Mouse (Mus musculus) layer of hippocampus, adult 9-10 months (tissue): ENCODE data around the gene 1700093K21Rik.
"Not testable (repeated sequence)": the region's sequence is repeated elsewhere in the genome, so short reads cannot be mapped to it uniquely, and the experiment has no call there.

Source experiments
- DNase-seq: peaks from one replicate; pipeline ENCODE4 v3.0.0; 2022; ENCODE audit warnings: low spot score

Gene 1700093K21Rik

DNA sequence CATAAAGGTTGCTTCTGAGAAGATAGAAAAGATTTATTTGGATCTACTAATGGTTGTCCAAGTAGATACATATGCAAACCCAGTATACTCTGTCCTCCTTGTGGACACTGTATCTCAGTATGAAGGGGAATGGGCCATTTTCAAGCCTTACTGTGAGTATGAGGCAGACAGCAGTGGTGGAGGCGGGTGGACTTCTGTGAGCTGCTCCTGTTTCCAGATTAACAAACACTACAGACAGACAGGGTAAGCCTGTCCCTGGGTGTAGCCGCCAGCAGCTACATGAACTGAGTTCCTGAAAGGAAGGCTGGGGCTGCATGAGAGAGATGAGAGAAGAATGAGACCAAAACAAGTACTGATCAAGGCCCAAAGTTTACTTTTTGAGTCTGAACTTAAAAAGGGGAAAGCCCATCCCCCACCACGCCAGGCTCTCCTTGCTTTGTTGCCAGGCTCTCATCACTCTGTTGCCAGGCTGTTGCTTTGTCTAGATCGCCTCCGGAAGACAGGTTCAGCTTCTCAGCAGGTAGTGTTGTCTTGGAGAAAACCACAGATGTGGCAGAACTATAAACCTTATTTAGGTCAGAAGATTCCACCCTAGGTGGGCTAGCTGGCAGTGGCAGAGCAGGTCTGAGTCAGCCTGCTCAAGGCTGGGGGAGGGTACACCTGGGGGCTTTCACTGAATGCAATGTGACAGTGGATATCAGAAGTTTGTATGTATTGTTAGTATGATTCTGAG, at the start of gene 1700093K21Rik:
Gene 1700093K21Rik, minus strand, starts transcription at position 683 of the 733 bp plus-strand sequence.
- peak; percentile 24 for DNase-seq

DNA sequence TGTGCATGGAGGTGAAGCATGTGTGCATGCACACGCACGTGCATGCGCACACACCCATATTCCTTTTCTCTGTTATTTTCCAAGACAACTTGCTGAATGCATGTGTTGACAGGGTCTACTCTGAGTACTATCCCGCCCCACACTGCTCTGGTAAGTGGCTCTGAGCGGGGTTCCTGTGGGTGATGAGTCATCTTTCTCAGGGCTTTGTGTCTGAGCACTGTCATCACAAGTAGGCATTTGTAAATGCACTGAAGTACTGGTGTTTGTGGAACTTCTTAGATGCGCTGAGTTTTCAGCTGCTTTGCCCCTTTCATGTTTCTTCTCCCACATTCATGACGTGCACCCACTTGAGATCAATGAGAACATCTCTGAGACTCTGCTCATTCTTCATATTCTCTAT, 49.2 kb upstream of the 1700093K21Rik start:
- no peak for DNase-seq

DNA sequence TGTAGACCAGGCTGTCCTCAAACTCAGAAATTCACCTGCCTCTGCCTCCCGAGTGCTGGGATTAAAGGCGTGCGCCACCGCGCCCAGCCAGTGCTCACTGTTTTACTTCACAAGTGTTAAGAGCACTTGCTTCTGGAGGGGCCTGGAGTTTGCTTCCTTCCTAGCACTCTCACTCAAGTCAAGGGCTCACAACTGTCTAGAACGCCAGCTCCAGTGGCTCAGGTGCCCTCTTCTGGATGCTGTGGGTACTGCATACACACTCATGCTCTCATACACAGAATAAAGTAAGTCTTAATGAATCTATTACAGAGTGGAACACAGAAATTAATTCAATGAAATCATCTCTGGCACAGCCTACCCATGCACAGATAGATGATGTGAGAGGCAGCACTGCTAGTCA, 44.8 kb upstream of the 1700093K21Rik start:
- peak; percentile 91 for DNase-seq

DNA sequence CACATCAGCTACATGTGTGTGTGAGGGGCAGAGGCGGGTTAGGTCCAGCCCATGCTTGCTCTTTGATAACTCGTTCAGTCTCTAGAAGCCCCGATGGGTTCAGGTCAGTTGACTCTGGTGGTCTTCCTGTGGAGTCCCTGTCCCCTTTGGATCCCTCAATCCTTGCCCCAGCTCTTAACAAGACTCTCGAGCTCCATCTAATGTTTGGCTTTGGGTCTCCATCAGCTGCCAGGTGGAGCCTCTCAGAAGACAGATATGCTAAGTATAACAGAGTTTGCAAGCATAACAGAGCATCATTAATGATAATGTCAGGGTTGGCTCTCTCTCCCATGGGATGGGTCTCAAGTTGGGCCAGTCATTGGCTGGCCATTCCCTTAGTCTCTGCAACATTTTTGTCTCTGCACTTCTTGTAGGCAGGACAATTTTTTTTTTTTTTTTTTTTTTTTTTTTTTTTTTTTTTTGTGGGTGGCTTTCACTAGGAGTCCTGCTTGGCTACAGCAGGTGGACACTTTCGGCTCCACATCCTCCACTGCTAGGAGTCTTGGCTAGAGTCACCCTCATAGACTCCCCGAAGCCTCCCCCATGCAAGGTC, 36.2 kb upstream of the 1700093K21Rik start:
- no peak for DNase-seq

DNA sequence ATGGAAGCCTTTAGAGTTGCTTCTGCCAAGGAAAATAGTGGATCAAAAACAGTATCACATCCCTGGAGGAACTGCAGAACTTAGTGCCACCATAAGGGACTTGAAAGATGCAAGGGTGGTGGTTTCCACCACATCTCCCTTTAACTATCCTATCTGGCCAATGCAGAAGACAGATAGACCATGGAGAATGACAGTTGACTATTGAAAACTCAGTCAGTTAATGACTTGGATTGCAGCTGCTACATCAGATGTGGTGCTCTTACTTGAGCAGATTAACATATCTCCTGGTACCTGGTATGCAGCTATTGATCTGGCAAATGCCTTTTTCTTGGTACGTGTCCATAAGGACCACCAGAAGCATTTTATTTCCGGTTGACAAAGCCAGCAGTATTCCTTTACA, 16.5 kb upstream of the 1700093K21Rik start:
- DNase-seq, result no peak

DNA sequence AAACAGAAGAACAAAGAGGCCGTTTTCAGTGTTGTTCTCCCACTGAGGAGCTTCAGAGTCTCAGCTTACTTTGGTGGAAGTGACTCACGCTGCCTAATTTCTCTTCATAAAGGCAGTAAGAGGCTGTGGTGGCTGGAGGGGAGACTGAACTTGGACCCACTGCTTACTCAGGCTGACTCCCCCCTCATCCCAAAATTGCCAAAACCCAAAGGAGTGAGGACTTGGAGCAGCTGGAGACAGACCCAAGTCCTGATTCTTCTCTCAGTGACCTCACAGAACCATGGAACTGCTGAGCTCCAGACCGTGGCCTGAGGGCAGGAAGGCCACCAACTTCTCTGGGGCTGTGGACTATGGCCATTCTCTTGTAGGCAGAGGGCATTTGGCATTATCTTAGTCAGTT, 2.0 kb downstream of the 1700093K21Rik start:
- DNase-seq, result no peak

DNA sequence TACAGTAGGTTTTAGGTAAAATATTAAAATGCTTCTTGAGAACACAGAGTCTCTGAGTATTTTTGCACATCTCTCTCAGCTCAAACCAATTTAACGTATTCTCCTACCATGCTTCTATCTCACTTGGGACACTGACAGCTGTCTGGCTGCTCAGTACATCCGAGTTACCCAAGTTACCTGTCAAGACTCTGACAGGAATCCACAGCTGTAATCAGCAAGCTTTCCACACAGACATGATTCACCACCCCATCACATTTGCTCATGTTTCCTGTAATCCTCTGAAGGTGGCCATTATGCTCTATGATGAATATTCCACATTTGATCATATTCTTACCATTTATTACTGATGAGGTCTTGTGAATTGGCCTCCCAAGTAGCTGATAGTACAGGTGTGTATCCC, 5.6 kb downstream of the 1700093K21Rik start:
- no peak for DNase-seq

DNA sequence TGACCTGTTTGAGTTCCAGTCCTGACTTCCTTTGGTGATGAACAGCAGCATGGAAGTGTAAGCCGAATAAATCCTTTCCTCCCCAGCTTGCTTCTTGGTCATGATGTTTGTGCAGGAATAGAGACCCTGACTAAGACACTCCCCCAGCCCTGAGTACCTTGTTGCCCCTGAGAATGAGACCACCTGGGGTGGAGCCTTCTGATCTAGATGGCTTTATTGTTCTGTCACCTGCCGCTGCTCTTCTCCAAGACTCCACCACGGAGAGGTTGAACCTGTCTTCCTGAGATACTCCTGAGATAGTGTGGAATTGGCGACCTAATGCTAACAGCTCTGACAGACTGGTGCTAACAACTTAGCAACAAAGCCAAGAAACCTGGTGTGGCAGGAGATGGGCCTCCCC, 6.2 kb downstream of the 1700093K21Rik start:
- not testable (repeated sequence) for DNase-seq

DNA sequence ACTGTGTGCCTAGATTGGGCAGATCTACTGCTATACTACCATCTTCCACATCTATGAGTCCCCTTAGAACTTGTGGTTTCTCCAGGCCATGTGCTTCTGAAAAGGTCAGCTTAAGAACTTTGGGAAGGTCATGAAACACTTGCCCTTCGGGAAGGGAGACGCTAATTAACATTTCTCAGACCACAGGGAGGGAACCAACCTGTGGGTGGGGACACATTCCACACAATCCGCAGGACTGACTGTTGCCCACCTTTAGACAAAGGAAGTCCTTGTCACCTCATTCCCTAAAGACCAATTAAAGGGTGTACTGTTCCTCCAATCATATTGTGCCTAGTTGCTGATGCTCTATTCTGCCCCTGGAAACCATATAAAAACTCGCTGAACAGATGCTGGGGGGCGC, 16.2 kb downstream of the 1700093K21Rik start:
- DNase-seq, result not testable (repeated sequence)

DNA sequence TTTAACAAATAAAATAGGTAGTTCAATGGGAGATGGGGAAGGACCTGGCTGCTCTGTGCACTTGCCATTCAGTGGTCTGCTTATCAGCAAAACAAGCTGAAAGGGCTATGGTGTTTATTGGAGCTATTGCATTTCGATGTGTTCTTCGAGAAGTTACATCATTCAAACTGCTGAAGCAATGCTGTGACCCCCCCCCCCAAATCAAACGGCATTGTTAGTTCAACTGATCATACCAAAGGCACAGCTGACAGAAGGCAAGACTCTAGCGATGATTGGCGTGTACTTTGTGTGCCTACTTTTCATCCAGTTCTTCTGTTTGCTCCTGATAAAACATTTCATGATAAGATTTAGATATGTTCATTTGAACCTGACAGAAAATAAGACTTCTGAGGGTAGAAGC, 22.3 kb downstream of the 1700093K21Rik start:
- DNase-seq, result no peak

DNA sequence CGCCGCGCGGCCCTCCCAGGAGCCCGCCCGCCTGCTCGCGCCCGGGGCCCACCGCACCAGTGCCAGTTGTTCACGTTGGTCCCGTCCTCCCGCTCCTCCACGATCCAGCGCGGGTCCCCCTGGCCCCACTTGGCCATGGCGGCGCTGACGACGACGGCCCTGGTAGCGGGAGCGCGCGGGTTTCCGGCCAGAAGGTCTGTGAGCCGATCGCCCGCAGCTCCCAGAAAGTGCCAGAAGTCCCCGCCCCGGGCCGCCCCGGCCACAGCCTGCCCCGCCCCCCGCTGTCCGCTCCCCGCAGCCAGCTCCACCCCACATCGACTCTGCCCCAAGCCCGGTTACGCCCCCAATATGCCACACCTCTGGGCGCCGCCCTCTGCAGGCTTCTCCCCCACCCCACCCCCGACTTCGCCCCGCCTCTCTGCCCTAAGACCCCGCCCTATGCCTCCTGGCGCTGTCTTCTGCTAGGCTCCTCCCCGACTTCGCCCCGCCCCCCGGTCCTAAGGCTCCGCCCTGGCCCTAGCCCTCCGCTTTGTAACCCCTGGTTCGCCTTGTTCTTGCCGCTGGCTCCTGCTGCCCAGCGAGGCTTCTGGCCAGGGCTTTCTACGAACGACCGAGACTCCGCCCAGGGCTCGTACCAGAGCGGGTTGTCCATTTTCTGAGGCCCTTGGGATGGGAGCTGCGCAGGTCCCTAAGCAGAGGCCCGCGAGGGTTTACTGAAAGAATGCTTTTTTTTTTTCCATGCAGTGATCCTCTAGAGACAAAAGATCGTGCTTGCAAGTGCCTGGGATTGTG, 23.0 kb downstream of the 1700093K21Rik start, which contains the start of gene Ahsa2:
Gene Ahsa2, minus strand, starts transcription at position 313 of the 792 bp plus-strand sequence.
- DNase-seq, result peak; percentile 84

DNA sequence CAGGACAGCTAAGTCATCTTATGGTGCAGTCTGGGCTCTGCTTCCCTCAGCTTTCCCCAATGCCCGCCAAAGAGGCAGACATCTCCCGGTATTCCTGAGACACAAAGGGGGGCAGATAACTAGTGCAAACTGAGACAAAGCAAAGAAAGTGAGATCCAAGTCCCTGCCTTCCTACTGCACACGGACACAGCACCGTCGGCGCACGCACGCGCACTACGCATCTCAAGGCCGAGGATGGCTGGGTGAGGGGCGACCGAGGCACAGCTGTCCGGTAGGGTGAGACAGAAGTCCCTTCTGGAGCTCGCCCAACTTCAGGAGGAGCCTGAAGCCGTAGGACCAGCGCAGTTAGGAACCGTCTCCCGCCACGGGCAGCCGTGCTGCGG, 23.6 kb downstream of the 1700093K21Rik start:
- no peak for DNase-seq

DNA sequence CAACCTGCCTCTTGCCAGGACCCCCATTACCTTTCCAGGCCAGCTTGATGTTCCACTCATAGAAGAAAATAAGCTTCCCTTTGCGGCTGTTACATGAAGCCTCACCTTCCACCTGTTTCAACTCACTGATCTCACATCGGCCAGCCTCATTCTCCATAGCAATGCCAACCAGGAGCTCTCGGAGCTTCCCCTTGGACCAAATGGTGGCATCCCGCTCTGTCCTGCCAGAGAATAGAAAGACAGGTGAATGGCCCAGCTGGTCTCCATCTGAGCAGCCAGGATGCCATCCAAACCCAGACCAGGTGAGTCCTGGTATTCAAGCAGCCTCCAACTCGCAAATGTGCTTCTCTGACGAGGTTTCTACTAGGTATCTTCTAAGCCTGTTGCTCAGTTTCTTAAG, 24.3 kb downstream of the 1700093K21Rik start:
- DNase-seq, result no peak

DNA sequence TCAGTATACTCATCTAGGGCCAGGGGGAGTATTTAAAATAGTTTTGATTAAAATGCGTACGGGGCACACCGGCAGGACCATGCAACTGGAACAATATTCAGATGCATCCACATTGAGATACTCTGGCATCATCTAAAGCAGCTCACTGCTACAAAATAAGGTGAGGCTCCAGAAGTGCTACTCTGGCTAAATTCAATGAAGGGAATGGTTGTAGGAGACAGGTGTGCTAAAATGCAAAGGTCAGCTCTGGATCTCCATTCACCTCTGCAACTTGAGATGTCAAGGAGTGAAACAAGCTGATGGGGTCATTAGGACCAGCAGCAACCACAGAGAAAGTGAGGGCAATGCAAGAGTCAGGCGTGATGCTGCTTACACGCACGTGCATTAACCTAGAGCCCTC, 25.7 kb downstream of the 1700093K21Rik start:
- no peak for DNase-seq

DNA sequence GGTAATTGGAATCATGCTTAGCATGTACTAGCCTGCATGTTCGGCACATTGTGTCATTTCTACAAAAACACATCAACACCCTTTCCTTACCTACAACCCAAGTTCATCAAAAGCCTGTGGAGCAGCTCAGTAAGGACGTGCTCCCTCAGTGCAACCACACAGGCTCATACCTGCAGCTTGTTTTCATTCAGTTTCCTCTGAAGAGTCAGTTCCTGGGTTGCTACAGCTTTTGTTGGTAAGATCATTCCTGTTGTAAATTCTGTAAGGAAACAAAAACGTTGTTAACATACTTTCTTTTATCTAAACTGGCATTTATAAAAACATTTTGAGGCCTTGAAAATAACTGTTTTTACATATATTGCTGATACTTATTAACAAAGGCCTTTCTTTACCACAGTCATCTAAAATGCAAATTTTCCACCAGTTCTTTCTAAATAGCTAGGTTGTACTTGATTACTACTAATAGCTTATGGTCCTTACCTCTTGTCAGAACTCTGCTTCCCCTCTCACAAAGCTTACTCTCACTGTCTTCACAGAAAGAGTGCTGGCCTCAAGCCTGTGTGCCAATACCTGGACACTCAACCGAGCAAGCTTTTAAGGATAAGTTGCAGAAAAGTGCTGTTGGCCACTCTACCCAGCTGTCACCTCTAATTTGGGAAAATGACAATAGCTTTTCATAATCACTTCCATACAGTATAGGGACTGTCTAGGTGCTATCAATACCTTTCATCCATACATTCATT, 28.7 kb downstream of the 1700093K21Rik start:
- DNase-seq, result no peak

DNA sequence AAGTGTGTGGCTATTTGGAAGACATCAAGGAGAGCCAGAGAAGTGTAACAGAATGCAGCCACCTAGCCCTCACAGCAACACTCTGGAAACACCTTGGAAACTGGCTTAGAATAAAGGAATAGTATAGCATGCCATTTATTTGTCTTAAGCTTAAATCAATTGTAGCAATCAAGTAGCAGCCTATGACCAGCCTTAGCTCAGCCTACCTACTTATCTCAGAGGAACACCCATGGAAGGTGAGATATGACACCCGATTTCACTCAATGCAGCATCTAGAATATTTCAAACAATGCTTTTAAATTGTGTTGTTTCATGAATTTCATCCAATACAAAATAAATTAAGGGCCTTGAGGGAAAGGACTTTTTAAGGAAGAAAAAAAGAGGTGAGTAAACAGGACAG, 31.0 kb downstream of the 1700093K21Rik start:
- no peak for DNase-seq
